Mouse (Mus musculus): ENCODE measurements around the gene Tjp1. TPM values are rescaled to one million over a fixed set of nuclear protein-coding genes. Genes with fewer than 3 reads are reported as not detected.

Gene Tjp1
- polyA plus RNA-seq, 1 experiment from 2014 or later: 17.4 TPM

DNA sequence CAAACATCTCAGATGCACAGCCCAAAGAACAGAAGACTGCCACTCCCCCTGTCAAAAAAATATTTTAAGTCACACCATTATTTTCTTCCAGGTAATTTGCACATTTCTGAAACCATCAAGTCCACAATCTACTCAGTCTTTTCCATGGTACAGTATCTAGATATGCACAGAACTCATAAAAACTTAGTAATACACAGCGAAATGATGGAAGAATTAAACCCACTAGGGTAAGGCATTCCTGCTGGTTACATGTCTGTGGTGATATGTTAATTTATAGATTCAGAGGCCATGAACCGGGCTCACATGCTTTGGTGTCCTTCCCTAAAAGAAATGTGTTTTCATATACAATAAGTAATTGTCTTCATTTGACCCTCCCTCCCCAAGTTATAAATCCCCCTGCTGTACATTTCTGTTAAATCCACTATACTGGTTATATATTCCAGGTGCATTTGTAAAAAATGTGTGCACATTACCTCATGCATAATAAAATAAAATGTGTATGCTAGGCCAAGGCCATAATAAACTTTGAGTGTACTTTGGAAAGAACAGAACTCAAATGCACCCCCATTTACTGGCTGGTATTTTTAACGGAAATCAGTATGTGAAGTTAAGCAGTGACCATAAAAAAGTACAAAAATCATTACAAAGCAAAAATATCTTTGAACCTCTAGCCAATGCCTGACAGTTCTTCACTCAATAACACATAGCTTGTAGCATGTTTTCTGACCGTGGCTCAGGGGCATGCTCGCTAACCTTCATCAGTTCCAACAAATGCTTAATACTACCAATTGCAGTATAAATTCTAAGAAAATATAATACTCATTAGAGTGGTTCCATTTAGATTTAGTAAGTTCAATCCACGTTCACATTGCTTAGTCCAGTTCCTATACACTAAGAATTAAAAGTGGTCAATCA lies 230.6 kb downstream of the Tjp1 start:
- Histone ChIP-seq H3K4me3 (ENCODE audit: low read length) (no peak overlapping the region), H3K9ac (ENCODE audit: low read depth, low read length) (no peak overlapping the region), H3K9me3 (ENCODE audit: control insufficient read depth, low read length) (no peaks in the 10 kb centered on the region), H3K4me2 (ENCODE audit: low read depth, low read length) (no peak overlapping the region), H3K27ac (ENCODE audit: low read length) (no peak overlapping the region), H3K27me3 (replicated peaks; ENCODE audit: control insufficient read depth, insufficient read depth, low read length) (no peaks in the 10 kb centered on the region), H3K36me3 (ENCODE audit: control insufficient read depth, insufficient read depth, low read length) (peaks cover 2% of the 10 kb centered on the region; the same call in 1 of the 2 replicates), H3K4me1 (ENCODE audit: control insufficient read depth, insufficient read depth, low read length) (no peaks in the 10 kb centered on the region)
- no peak for ATAC-seq
- WGBS: 85% methylated on average over 6 of the region's 6 CpGs

DNA sequence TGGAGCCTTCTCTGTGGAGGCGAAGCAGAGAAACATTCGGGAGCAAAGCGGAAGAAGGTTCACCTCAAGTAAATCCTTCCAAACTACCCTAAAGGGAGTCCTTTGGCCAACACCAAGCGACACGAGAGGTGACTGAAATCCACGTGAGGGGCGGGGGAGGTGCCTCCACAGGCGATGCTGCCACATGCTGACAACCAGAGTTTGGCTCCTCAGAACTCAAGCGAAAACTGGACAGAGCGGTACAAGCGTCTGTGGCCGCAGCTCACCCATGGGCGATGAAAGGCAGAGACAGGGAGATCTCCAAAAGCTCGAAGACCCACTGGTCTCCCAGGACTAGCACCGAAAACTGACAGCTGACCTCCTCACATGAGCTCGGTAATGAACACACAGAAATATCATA lies 244.7 kb downstream of the Tjp1 start:
- 70% methylated on average over 16 of the region's 16 CpGs for WGBS

DNA sequence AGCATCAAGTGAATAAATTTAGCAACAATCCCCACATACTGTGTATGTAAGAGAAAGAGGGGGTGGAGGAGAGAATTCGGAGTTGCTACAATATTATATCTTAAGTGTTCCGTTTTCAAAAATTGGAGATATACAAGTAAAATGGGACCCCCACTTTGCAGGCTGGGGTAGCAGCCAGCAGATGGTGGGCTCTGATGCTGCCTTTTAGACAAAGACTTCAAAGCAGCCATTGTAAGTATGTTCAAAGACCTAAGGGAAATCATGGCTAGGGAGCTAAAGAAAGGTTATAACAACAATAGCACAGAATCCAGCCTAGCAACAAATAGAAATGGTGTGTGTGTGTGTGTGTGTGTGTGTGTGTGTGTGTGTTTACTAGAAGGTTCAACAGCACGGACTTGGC lies 245.6 kb downstream of the Tjp1 start:
- Histone ChIP-seq H3K27me3 (replicated peaks; ENCODE audit: control insufficient read depth, insufficient read depth, low read length) (no peaks in the 10 kb centered on the region), H3K36me3 (ENCODE audit: control insufficient read depth, insufficient read depth, low read length) (no peaks in the 10 kb centered on the region), H3K27ac (ENCODE audit: low read length) (no peak overlapping the region), H3K4me1 (ENCODE audit: control insufficient read depth, insufficient read depth, low read length) (no peaks in the 10 kb centered on the region), H3K9ac (ENCODE audit: low read depth, low read length) (no peak overlapping the region), H3K4me2 (ENCODE audit: low read depth, low read length) (no peak overlapping the region), H3K9me3 (ENCODE audit: control insufficient read depth, low read length) (no peaks in the 10 kb centered on the region), H3K4me3 (ENCODE audit: low read length) (no peak overlapping the region)
- 79% methylated on average over 3 of the region's 3 CpGs for WGBS
- ATAC-seq: no peak

More for the DNA sequence above, 244.7 kb downstream of the Tjp1 start:
- no peak overlapping the region for H3K4me2 ChIP-seq (ENCODE audit: low read depth, low read length)
- H3K9me3 ChIP-seq (ENCODE audit: control insufficient read depth, low read length): no peaks in the 10 kb centered on the region
- no peak overlapping the region for H3K9ac ChIP-seq (ENCODE audit: low read depth, low read length)
- H3K4me1 ChIP-seq (ENCODE audit: control insufficient read depth, insufficient read depth, low read length): no peaks in the 10 kb centered on the region
- H3K27ac ChIP-seq (ENCODE audit: low read length): no peak overlapping the region
- no peaks in the 10 kb centered on the region for H3K36me3 ChIP-seq (ENCODE audit: control insufficient read depth, insufficient read depth, low read length)
- no peak overlapping the region for H3K4me3 ChIP-seq (ENCODE audit: low read length)
- no peak for ATAC-seq
- no peaks in the 10 kb centered on the region for H3K27me3 ChIP-seq (replicated peaks; ENCODE audit: control insufficient read depth, insufficient read depth, low read length)

DNA sequence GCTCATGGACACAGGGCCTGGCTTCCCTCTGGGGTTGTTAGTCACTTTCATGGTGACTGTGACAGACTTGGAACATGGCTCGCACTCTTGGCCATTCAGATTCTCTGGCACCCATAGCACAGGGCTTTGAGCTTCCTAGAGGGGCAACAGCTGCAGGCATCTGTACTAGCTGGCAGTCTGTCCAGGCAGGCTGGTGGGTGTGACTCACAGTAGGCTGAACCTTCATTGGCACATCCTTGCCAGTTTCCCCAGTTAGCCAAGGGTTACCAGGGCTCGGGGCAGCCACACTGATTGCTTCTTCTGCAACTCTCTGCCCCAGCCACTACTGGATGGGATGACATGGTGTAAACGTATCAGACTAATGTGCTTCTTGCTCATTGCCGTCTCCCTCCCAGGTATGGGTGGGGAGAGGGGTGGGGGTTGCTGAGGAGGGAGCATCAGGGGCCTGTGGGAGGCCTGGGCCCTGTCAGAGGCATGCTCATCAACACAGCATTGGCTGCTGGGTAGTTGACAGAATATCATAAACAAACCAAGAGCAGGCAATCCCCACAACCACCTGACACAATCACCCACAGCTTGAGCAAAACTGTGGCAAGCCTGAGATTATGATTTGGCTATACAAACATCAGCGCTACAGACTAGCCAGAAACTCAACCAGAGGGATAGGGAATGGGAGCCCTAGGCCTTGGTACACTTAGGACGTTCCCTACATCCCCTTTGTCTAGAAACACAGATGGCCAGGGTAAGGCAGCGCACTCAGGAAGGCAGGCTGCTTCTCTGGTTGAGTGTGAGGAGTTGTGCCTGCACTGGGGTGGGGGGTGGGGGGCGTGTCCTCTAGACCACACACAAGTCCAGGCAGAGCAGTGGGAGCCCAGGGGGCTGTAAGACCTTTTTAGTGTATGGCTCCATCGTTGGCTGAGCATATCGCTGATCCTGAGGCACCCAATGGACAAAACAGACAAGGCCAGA lies 246.4 kb downstream of the Tjp1 start:
- Histone ChIP-seq H3K4me1 (ENCODE audit: control insufficient read depth, insufficient read depth, low read length) (no peaks in the 10 kb centered on the region), H3K27ac (ENCODE audit: low read length) (no peak overlapping the region), H3K4me2 (ENCODE audit: low read depth, low read length) (no peak overlapping the region), H3K36me3 (ENCODE audit: control insufficient read depth, insufficient read depth, low read length) (no peaks in the 10 kb centered on the region), H3K9me3 (ENCODE audit: control insufficient read depth, low read length) (no peaks in the 10 kb centered on the region), H3K27me3 (replicated peaks; ENCODE audit: control insufficient read depth, insufficient read depth, low read length) (no peaks in the 10 kb centered on the region), H3K9ac (ENCODE audit: low read depth, low read length) (no peak overlapping the region), H3K4me3 (ENCODE audit: low read length) (no peak overlapping the region)
- 65% methylated on average over 10 of the region's 10 CpGs for WGBS
- no peak for ATAC-seq

DNA sequence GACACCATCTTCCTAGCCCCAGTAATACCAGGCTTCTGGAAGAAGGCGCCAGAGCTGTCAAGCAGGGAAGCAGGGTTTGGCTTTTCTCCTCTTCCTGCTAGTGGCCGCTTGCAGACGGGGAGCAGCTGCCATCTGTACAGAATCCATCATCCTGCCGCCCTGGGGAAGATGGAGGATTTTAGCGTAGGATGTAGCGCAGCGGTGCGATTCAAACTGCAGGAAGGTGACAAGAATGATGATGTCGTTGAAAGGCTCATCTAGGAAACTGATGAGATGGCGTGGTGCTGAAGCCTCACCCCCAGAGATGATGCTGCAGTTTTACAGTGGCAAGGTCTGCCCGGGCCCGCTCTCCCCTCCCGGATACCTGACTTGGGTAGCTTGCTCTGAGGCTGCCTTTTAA lies 248.3 kb downstream of the Tjp1 start:
- WGBS: 65% methylated on average over 13 of the region's 13 CpGs
- no peaks in the 10 kb centered on the region for H3K4me1 ChIP-seq (ENCODE audit: control insufficient read depth, insufficient read depth, low read length)
- H3K9ac ChIP-seq (ENCODE audit: low read depth, low read length): no peak overlapping the region
- H3K9me3 ChIP-seq (ENCODE audit: control insufficient read depth, low read length): no peaks in the 10 kb centered on the region
- ATAC-seq: no peak
- no peaks in the 10 kb centered on the region for H3K27me3 ChIP-seq (replicated peaks; ENCODE audit: control insufficient read depth, insufficient read depth, low read length)
- no peak overlapping the region for H3K4me3 ChIP-seq (ENCODE audit: low read length)
- no peak overlapping the region for H3K4me2 ChIP-seq (ENCODE audit: low read depth, low read length)
- H3K27ac ChIP-seq (ENCODE audit: low read length): no peak overlapping the region
- no peaks in the 10 kb centered on the region for H3K36me3 ChIP-seq (ENCODE audit: control insufficient read depth, insufficient read depth, low read length)

DNA sequence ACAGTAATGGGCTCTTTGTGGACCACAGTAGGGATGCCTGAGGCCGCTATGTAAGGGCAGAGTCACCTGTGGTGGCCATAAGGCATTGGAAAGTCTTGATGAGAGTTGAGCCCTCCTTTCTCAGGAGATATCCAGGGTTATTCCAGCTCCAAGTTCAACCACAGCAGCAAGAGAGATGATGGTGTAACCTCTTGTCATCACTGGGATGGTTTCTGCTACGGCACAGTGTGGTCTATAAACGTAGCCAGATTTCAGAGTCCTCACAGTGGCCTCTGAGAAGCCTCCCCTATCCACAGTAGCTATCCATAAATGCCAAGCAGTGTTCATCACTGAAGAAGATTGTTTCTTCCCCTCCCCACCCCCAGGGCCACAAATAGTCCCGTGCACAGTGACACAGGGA lies 251.8 kb downstream of the Tjp1 start:
- no peaks in the 10 kb centered on the region for H3K27me3 ChIP-seq (replicated peaks; ENCODE audit: control insufficient read depth, insufficient read depth, low read length)
- H3K4me1 ChIP-seq (ENCODE audit: control insufficient read depth, insufficient read depth, low read length): no peaks in the 10 kb centered on the region
- H3K9me3 ChIP-seq (ENCODE audit: control insufficient read depth, low read length): no peaks in the 10 kb centered on the region
- no peak overlapping the region for H3K27ac ChIP-seq (ENCODE audit: low read length)
- no peaks in the 10 kb centered on the region for H3K36me3 ChIP-seq (ENCODE audit: control insufficient read depth, insufficient read depth, low read length)
- H3K4me3 ChIP-seq (ENCODE audit: low read length): no peak overlapping the region
- H3K4me2 ChIP-seq (ENCODE audit: low read depth, low read length): no peak overlapping the region
- no peak overlapping the region for H3K9ac ChIP-seq (ENCODE audit: low read depth, low read length)
- ATAC-seq: no peak
- WGBS: 86% methylated on average over 4 of the region's 4 CpGs

DNA sequence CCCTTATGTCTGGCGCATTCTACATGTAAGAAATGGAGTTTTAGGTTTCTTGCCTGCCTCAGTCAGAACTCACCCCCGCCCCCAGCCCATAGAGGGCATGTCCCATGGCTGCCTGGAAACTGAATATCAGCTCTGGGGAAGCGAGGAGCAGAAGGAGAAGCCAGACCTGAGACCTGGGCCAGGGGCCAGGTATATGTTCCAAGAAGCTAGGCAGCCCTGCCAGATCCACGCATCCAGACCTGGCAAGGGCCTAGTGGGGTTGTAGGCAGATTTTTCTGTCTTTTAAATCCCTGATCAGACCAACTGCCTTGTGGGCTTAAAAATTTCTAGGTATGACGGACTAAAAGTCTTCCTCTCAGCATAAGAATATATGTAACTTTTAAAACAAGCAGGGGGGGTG lies 253.4 kb downstream of the Tjp1 start:
- Histone ChIP-seq H3K4me3 (ENCODE audit: low read length) (no peak overlapping the region), H3K9ac (ENCODE audit: low read depth, low read length) (no peak overlapping the region), H3K9me3 (ENCODE audit: control insufficient read depth, low read length) (no peaks in the 10 kb centered on the region), H3K4me1 (ENCODE audit: control insufficient read depth, insufficient read depth, low read length) (no peaks in the 10 kb centered on the region), H3K27me3 (replicated peaks; ENCODE audit: control insufficient read depth, insufficient read depth, low read length) (no peaks in the 10 kb centered on the region), H3K4me2 (ENCODE audit: low read depth, low read length) (no peak overlapping the region), H3K36me3 (ENCODE audit: control insufficient read depth, insufficient read depth, low read length) (no peaks in the 10 kb centered on the region), H3K27ac (ENCODE audit: low read length) (no peak overlapping the region)
- WGBS: 76% methylated on average over 5 of the region's 5 CpGs
- ATAC-seq: no peak

DNA sequence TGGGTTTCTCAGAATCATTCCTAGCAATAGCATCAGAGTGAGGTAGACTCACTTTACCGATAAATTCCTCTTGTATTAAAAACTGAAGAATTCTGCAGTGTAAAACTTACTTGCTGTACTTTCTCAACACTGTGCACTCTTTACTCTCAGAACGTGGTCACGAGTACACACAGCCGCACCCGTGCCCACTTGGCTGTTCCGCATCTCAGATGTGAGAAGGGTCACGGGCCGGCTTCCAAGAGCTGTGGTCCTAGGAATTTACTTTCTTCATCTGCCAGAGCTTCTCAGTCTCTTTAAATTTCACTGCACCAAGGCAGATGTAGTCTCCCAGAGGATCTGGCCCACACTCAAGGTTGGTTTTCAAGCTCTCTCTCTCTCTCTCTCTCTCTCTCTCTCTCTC lies 277.9 kb downstream of the Tjp1 start:
- Histone ChIP-seq H3K4me2 (ENCODE audit: low read depth, low read length) (no peak overlapping the region), H3K27ac (ENCODE audit: low read length) (no peak overlapping the region), H3K27me3 (replicated peaks; ENCODE audit: control insufficient read depth, insufficient read depth, low read length) (no peaks in the 10 kb centered on the region), H3K36me3 (ENCODE audit: control insufficient read depth, insufficient read depth, low read length) (no peaks in the 10 kb centered on the region), H3K9ac (ENCODE audit: low read depth, low read length) (no peak overlapping the region), H3K4me3 (ENCODE audit: low read length) (no peak overlapping the region), H3K4me1 (ENCODE audit: control insufficient read depth, insufficient read depth, low read length) (no peaks in the 10 kb centered on the region), H3K9me3 (ENCODE audit: control insufficient read depth, low read length) (no peaks in the 10 kb centered on the region; the same call in 1 of the 2 replicates)
- no peak for ATAC-seq
- 91% methylated on average over 8 of the region's 8 CpGs for WGBS
